Mouse (Mus musculus): Measurements from ENCODE around the gene Zfp13.
"Not testable (repeated sequence)": the region's sequence is repeated elsewhere in the genome, so short reads cannot be mapped to it uniquely, and the experiment has no call there.

Gene Zfp13

DNA sequence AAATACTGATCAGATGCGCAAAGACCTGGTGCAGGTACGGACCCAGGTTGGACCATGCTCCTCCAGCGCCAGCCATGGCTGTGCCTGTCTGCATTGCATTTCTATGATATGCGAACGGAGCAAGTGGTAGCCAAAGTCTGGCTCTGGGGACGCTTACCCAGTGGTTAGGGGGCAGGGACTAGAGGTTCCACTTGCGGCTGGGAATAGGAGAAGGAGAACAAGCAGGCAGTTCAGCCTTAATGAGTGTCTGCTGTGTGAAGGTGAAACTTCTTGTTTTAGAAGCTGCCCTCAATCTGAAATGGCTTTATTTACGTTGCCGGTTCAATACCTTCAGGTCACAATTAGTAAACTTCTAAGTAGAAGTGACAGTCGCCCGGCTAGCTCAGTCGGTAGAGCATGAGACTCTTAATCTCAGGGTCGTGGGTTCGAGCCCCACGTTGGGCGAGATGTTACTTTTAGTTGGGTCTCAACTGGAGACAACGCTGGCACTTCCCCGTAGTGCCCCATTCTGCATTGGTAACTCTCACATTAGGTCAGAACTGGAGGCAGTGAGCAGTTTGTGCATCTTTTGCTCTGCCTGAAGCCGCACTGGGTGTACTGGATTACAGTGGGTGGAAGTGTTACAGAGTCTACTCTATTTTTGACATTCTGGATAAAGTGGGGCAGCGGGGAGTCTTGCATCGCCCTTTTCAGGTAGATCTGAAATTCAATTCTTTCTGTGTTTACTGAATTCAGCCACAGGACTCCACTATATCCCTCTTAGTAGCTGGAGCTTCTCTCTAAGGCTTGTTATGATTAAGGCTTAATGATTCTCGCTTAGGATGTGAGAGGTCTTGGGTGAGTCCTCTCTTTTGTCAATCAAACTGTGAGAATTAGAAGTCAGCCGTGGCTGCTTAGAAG lies 65.4 kb downstream of the Zfp13 start:
- DNase-seq (ENCODE audit: low spot score), result not testable (repeated sequence)

DNA sequence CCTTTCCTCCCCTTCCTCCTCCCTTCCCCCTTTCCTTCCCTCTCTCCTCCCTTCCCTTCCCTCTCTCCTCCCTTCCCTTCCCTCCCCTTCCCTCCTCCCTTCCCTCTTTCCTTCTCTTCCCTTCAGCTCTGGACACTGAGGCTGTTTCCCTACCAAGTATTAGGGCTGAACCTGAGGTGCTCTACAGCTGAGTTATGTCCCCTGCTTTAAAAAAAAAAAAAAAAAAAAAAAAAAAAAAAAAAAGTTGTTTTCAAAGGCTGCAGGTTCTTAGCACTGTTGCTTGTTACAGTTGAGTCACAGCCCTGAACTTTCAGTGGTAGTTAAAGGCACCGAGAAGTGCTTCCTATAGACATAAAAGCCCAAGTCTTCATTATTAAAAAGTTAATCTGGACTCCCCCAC lies 67.9 kb downstream of the Zfp13 start:
- not testable (repeated sequence) for DNase-seq (ENCODE audit: low spot score)
